Mouse (Mus musculus) heart, embryonic 15.5 days (tissue): Measurements from ENCODE around the gene Ptgdr. TPM values are rescaled to one million over a fixed set of nuclear protein-coding genes. Genes with fewer than 3 reads are reported as not detected.
"Not testable (repeated sequence)": the region's sequence is repeated elsewhere in the genome, so short reads cannot be mapped to it uniquely, and the experiment has no call there.

Experiments used
- ATAC-seq: fragments of 200-750 bp; cut with Nextera tagmentation; replicated peaks from 2 replicates; pipeline ENCODE4 v1.8.0; 2017; ENCODE audit warnings: low read depth, moderate TSS enrichment; ENCODE audit not compliant: insufficient number of reproducible peaks, insufficient read depth, low FRiP score
- H3K27ac ChIP-seq: fragments of 300-500 bp; sonication (generic); 2 replicates; pipeline ENCODE4 v1.5.1; 2015; ENCODE audit warnings: mild to moderate bottlenecking, inconsistent platforms
- H3K27me3 ChIP-seq: fragments of 300-500 bp; sonication (generic); 2 replicates; pipeline ENCODE4 v1.6.1; 2015; ENCODE audit warnings: inconsistent platforms
- H3K36me3 ChIP-seq: fragments of 300-500 bp; sonication (generic); 2 replicates; pipeline ENCODE4 v1.6.1; 2015; ENCODE audit warnings: mild to moderate bottlenecking, inconsistent platforms
- H3K4me1 ChIP-seq: fragments of 300-500 bp; sonication (generic); replicated peaks from 2 replicates; pipeline ENCODE4 v1.6.1; 2015; ENCODE audit warnings: inconsistent platforms
- H3K4me2 ChIP-seq: fragments of 300-500 bp; sonication (generic); 2 replicates; pipeline ENCODE4 v1.6.1; 2015; ENCODE audit warnings: inconsistent platforms, mild to moderate bottlenecking, moderate library complexity
- H3K4me3 ChIP-seq: fragments of 300-500 bp; sonication (generic); 2 replicates; pipeline ENCODE4 v1.5.1; 2015; ENCODE audit warnings: mild to moderate bottlenecking, inconsistent platforms
- H3K9ac ChIP-seq: fragments of 300-500 bp; sonication (generic); 2 replicates; pipeline ENCODE4 v1.6.1; 2015; ENCODE audit warnings: mild to moderate bottlenecking, inconsistent platforms
- H3K9me3 ChIP-seq: fragments of 300-500 bp; sonication (generic); replicated peaks from 2 replicates; pipeline ENCODE4 v1.6.1; 2016; ENCODE audit warnings: inconsistent platforms
- WGBS: fragments of 180-500 bp; shearing (Covaris S2); methylation state at CpG from one replicate; pipeline ENCODE4 v1.1.7; 2015; ENCODE audit warnings: mixed read lengths; 5-methylcytosine and 5-hydroxymethylcytosine counted together
- polyA plus RNA-seq: library from polyadenylated mRNA; unstranded; fragments of >200 nt; fragmentation: Nextera tagmentation; extraction: Ambion mirVana; gene quantifications from 2 replicates; pipeline ENCODE4 v1.2.1, GENCODE M21; 2015

Gene Ptgdr
- 0.09 TPM in 1 of 2 replicates, not detected in the other for polyA plus RNA-seq

DNA sequence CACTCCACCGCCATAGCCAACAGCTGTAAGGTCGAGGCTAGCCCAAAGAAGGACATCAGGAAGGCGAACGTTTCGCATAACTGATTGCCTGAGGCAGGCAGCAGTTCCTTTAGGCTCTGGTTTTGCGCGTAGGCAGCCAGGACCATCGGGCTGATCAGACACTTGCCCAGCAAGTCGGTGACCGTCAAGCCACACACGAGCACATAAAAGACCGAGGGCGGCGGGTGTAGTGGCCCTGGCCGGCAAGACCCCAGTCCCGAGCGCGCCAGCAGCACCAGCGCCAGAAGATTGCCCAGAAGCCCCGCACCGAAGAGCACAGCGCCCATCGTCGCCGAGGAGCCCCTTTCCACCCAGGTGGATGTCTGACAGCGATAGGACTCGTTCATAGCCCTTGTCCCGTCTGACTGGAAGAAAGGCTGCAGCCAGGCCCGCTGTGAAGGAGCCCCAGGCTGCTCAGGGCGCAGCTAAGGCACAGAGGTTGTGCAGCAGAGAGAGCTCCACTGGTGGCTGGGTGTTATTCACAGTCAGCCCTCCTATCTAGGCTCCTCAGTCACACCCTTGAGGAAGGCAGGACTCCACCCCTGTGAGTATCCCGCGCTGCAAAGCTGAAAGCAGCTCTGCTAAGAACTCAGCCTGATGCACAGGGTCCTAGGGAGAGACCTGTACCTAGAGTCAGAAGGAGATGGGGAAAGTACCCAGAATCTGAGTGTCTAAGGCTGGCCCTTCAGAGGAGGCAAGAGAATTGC lies at the start of gene Ptgdr:
Gene Ptgdr (minus strand): TSS at position 508 of the 746 bp plus-strand sequence.
- peaks cover 6% of the 10 kb centered on the region for H3K4me1 ChIP-seq
- no peak within 1 kb of the TSS for H3K27ac ChIP-seq
- H3K36me3 ChIP-seq: no peaks in the 10 kb centered on the region
- H3K27me3 ChIP-seq: peaks cover 30% of the 10 kb centered on the region
- peak within 1 kb of the TSS; percentile 53 for H3K4me2 ChIP-seq
- peak within 1 kb of the TSS; percentile 30 for H3K4me3 ChIP-seq
- no peaks in the 10 kb centered on the region for H3K9me3 ChIP-seq
- no peak within 1 kb of the TSS for H3K9ac ChIP-seq
- no peak for ATAC-seq
- 3% methylated on average over 32 of the region's 32 CpGs for WGBS

DNA sequence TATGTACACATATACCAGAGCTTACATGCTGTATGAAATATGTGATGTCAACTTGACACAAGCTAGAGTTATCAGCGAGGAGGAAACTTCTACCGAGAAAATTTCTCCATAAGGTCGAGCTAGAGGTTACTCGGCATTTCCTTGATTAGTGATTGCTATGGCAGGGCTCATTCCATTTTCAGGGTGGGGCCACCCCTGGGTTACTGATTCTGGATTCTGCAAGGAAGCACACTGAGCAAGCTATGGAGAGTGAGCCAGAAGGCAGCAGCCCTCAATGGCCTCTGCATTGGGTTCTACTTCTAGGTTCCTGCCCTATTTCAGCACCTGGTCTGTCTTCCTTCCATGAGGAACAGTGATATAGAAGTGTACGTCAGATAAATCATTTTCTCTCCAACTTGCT lies 48.6 kb upstream of the Ptgdr start:
- Histone ChIP-seq H3K9me3 (no peaks in the 10 kb centered on the region), H3K4me1 (no peaks in the 10 kb centered on the region), H3K9ac (no peak overlapping the region), H3K27me3 (no peaks in the 10 kb centered on the region), H3K4me3 (no peak overlapping the region), H3K36me3 (no peaks in the 10 kb centered on the region), H3K4me2 (no peak overlapping the region), H3K27ac (no peak overlapping the region)
- ATAC-seq: no peak
- WGBS: 75% methylated on average over 5 of the region's 5 CpGs

DNA sequence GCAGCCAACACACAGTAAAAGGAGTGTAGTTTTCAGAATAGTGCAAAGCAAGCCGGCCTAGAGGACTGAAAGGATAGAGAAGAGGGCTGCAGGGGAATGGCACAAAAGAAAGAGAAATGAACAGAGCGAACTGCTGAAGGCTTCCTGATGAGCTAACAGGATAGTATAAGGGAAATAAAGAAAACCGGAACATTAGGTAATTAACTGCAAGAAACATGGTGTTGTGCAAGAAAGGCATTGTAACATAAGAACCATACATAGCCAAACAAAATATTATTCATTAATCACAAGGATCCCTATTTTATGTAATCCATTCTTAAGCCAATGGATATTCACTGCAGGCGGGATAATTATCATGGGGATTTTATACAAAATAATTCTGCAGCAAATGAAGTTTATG lies 45.0 kb upstream of the Ptgdr start:
- Histone ChIP-seq H3K4me3 (no peak overlapping the region), H3K4me2 (no peak overlapping the region), H3K9me3 (no peaks in the 10 kb centered on the region), H3K9ac (no peak overlapping the region), H3K4me1 (no peaks in the 10 kb centered on the region), H3K27ac (no peak overlapping the region), H3K36me3 (no peaks in the 10 kb centered on the region), H3K27me3 (no peaks in the 10 kb centered on the region)
- ATAC-seq: no peak
- 76% methylated on average over 4 of the region's 4 CpGs for WGBS

DNA sequence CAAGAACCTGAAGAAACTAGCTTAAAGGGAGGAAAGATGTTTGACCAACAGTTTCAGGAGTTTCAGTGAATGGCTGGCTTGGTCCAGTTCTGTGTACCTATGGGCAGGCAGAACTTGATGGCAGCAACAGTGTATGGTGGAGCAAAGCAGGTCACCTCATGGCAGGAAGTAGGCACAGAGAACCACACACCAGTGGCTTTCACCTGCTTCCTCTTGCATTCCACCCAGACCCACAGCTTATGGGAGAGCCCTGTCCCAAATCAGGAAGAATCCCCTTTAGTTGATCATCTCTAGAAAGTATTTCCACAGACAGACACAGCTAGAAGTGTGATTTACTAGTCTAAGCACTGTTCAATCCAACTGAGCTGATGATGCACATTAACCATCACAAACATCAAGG lies 42.6 kb upstream of the Ptgdr start:
- not testable (repeated sequence) for ATAC-seq, H3K9ac ChIP-seq

DNA sequence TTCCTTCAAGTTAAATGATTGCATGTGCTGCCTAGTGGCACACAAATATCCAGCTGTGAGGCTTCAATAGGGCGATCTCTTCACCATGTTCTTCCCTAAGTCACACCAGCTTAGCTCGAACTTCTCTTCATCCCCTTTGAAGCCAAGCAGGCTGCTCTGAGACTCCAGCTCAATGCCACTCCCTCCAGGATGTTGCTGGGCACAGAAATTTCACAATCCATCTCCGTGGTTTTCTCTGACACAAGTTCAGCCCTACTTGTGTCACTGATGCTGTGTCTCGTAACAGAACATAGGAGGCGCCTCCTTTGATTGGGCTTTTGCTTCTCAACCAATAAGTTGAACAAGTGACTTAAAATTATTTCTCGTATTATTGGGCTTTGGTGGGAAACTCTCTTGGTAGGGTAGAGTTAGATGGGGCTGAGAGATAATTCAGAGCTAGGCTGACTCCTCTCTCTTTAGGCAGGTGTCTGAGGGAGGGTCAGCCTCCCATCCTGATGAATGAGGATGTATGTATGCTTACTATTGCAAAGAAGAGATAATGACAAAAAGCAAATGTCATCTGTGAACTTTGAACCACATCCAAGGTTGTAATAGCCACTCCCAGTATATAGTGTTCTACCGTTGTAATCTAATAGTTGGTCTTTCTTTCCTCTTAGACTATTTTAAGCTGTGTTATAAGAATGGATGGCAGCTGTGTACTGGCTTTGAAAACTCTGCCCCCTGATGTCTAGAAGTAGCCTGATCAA lies 32.4 kb upstream of the Ptgdr start:
- 59% methylated on average over 7 of the region's 7 CpGs for WGBS
- H3K4me2 ChIP-seq: no peak overlapping the region

More for the DNA sequence above, 42.6 kb upstream of the Ptgdr start:
- H3K9me3 ChIP-seq, H3K36me3 ChIP-seq, H3K4me2 ChIP-seq, H3K27ac ChIP-seq, H3K27me3 ChIP-seq, H3K4me3 ChIP-seq, H3K4me1 ChIP-seq: not testable (repeated sequence)

DNA sequence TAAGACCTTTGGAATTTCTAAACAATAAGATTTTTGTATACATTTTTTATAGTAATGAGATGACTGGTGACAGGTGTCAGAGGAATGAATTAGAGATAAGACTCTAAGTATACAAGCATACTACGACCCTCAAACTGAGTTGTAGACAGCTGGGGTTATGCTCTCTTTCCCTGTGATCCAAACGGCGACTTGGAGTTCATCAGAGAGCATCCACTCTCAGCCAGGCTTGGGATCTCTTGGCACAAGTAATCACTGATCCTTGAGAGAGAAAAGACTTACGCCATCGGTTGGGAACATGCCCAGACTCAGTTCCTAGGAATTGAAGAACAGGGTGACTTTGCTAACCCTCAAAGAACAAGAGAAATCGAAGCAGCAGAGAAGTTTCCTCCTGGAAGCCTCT lies 10.5 kb upstream of the Ptgdr start:
- Histone ChIP-seq H3K27ac (no peak overlapping the region), H3K4me1 (no peaks in the 10 kb centered on the region), H3K27me3 (no peaks in the 10 kb centered on the region), H3K4me3 (no peak overlapping the region), H3K9ac (no peak overlapping the region), H3K9me3 (no peaks in the 10 kb centered on the region), H3K4me2 (no peak overlapping the region), H3K36me3 (no peaks in the 10 kb centered on the region)
- ATAC-seq: no peak
- WGBS: 51% methylated on average over 6 of the region's 6 CpGs

More for the DNA sequence above, 32.4 kb upstream of the Ptgdr start:
- Histone ChIP-seq H3K9me3 (no peaks in the 10 kb centered on the region), H3K4me3 (no peak overlapping the region), H3K27me3 (no peaks in the 10 kb centered on the region), H3K27ac (no peak overlapping the region), H3K36me3 (no peaks in the 10 kb centered on the region), H3K4me1 (no peaks in the 10 kb centered on the region), H3K9ac (no peak overlapping the region)
- ATAC-seq: no peak

DNA sequence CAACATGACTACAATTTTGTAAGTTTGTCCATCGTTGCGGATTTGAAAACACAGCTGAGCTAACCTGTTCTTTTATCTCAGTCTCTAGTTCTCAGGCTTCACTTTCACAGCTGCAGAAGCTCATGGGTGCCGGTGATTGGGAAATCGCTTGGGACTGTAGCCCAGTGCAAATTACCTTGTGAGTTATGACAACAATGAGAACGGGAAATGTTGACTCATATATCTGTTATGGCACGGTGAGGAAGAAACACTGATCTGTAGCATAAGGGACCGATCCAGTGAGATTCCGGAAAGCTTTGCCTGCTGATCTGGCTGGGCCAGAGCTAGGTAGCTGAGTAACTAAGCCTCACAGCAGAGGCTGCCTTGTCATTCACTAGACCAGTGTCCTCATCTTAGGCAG lies 6.5 kb upstream of the Ptgdr start:
- Histone ChIP-seq H3K9ac (no peak overlapping the region), H3K27ac (no peak overlapping the region), H3K4me1 (no peaks in the 10 kb centered on the region), H3K36me3 (no peaks in the 10 kb centered on the region), H3K27me3 (no peaks in the 10 kb centered on the region), H3K9me3 (no peaks in the 10 kb centered on the region), H3K4me3 (no peak overlapping the region), H3K4me2 (no peak overlapping the region)
- 78% methylated on average over 8 of the region's 8 CpGs for WGBS
- ATAC-seq: no peak

DNA sequence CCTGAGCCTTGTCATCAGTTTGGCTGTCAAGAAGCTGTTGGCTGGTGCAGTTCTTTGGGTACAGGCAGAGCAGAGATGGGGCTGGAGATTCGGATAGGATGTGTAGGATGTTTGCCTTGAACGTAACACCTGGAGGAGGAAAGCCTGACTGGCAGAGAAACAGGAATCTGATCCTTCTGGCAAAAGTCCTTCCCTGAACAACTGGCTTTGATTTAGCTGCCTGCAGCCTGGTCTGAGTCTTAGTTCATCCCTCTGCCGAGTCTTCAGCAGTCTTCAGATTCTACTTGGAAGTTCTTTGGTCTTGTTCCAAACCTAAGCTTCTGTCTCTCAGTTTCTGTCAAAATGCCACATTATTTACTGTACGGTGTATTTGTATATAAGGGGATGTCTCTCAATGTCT lies 3.9 kb upstream of the Ptgdr start:
- H3K4me3 ChIP-seq: no peak overlapping the region
- peaks cover 6% of the 10 kb centered on the region for H3K4me1 ChIP-seq
- 48% methylated on average over 4 of the region's 4 CpGs for WGBS
- H3K36me3 ChIP-seq: no peaks in the 10 kb centered on the region
- H3K27me3 ChIP-seq: peaks cover 19% of the 10 kb centered on the region
- no peak overlapping the region for H3K27ac ChIP-seq
- ATAC-seq: no peak
- H3K9me3 ChIP-seq: no peaks in the 10 kb centered on the region
- H3K9ac ChIP-seq: no peak overlapping the region
- H3K4me2 ChIP-seq: no peak overlapping the region

DNA sequence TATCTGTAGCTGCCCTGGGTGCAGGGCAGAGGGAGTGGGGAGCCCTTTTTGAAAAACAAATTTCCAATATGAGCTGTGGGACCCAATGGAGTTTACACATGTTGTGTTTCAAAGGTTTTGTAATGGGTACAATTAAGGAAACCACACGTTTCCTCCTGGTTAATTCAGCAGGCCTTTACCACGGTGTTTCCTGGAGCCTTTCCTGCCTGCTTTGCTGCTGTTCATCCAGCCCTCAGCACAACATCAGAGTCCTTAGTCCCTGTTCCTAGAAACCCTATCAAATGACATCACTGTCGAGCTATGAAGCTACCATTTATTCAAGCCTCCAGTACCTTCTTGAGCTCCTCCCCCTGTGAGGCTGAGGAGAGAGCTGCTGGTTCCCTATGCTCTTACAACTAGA lies 2.0 kb upstream of the Ptgdr start:
- no peak overlapping the region for H3K9ac ChIP-seq
- no peaks in the 10 kb centered on the region for H3K36me3 ChIP-seq
- WGBS: 33% methylated on average over 3 of the region's 3 CpGs
- no peak overlapping the region for H3K4me3 ChIP-seq
- H3K4me2 ChIP-seq: no peak overlapping the region
- ATAC-seq: no peak
- H3K4me1 ChIP-seq: peaks cover 6% of the 10 kb centered on the region
- no peak overlapping the region for H3K27ac ChIP-seq
- H3K27me3 ChIP-seq: peaks cover 30% of the 10 kb centered on the region
- H3K9me3 ChIP-seq: no peaks in the 10 kb centered on the region

DNA sequence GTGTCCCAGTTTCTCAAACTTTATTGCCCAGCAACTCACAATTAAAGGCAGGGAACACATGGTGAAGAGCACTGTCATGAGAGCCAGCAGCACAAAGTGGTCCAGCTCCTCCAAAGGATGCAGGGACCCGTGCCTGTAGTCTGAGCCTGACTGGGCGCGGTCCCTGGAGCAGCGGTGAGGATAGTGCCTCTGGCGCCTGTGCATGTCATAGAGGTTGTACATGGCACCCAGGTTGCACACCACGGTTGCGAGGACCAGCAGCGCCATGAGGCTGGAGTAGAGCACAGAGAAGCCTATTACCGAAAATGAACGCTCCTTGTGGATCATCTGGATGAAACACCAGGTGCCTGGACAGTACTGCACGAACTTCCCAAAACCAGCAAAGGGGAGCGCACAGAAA lies 803 bp downstream of the Ptgdr start:
- ATAC-seq: no peak
- Histone ChIP-seq H3K4me1 (peaks cover 6% of the 10 kb centered on the region), H3K9me3 (no peaks in the 10 kb centered on the region), H3K27ac (no peak overlapping the region), H3K4me2 (no peak overlapping the region; the same call in 1 of the 2 replicates), H3K9ac (no peak overlapping the region), H3K4me3 (no peak overlapping the region), H3K27me3 (peaks cover 30% of the 10 kb centered on the region), H3K36me3 (no peaks in the 10 kb centered on the region)
- 9% methylated on average over 12 of the region's 12 CpGs for WGBS

DNA sequence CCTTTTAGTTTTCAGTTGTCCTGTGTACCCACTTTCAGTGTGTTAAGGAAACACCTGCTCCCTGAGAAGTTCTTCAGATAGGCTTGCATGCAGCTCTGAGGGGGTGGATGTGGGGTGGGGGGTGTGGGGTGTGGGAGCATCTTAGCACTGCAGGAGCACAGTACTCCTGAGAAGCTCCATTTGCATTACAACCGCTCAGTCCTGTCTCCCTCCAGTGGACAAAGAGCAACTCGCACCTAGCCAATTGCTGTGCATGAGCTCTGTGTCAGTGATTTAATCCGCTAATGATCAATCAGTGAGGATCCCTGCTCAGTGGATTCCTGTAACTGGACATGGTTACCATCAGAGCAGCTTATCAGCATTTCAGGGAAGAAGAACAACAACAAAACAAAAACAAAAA lies 8.5 kb downstream of the Ptgdr start:
- not testable (repeated sequence) for H3K27me3 ChIP-seq, H3K4me3 ChIP-seq, H3K9me3 ChIP-seq, H3K4me1 ChIP-seq, H3K27ac ChIP-seq, ATAC-seq, H3K4me2 ChIP-seq, H3K9ac ChIP-seq, H3K36me3 ChIP-seq
- whole genome bisulfite sequencing: 8% methylated on average over 3 of the region's 3 CpGs

DNA sequence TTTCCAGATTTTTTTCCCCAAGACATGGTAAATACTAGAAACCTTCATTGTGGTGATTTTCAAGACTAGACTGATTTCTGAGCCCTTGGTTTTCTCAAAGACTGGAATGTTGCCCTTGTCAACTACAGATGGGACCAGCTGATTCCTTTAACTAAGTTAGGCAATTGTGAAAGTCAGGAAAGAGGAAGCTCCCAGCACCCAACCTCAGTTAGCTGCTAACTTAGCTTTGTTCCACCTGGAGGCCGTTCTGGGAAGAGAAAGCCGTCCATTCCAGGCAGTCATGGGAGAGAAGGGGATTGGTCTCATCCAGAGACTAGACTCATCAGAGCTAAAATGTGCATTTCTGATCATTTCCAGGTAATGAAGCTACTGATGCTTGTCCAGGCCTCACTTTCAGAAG lies 11.4 kb downstream of the Ptgdr start:
- Histone ChIP-seq H3K4me3 (no peak overlapping the region), H3K9me3 (no peaks in the 10 kb centered on the region), H3K27me3 (no peaks in the 10 kb centered on the region), H3K27ac (no peak overlapping the region), H3K4me2 (no peak overlapping the region), H3K9ac (no peak overlapping the region), H3K36me3 (no peaks in the 10 kb centered on the region), H3K4me1 (no peaks in the 10 kb centered on the region)
- 72% methylated on average over 2 of the region's 2 CpGs for WGBS
- no peak for ATAC-seq
